Mouse (Mus musculus) thymus, postnatal 0 days (tissue): ENCODE measurements at regions not wholly inside any gene's neighbourhood (a gene's known extent, or its start where the extent isn't known, plus 50 kb on each side); places are given as distances from the start of the nearest gene placed in this dataset.

Source experiments
- DNase-seq: peaks from one replicate; pipeline ENCODE4 v3.0.0-alpha.2; 2015; ENCODE audit warnings: low spot score

GRCm38 (mm10) chr8:34495974-34496373, 384.4 kb upstream of the Gm10131 start:
- DNase-seq = no peak

GRCm38 (mm10) chr8:34488746-34489400, 377.3 kb upstream of the Gm10131 start:
- DNase-seq = no peak

GRCm38 (mm10) chr8:34486433-34487096, 375.0 kb upstream of the Gm10131 start:
- peak; percentile 13 for DNase-seq

DNA sequence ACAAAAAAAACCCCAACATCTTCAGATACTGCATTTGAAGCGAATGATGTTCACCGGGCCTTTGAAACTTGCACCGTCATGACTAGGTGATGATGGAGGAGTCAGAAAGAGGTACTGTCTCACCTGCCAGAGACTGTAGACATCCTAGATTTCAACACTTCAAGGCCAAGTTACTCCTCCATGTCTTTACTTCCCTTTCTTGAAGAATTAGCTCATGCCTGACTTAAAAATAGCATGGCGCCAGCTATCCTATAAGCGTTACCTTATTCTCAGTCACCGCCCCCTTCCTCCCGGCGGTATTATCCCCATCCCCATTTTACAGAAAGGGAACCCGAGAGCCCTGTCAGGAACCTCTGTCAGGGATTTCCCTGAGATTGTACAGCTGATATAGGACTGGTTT, 374.4 kb upstream of the Gm10131 start:
- DNase-seq = no peak

DNA sequence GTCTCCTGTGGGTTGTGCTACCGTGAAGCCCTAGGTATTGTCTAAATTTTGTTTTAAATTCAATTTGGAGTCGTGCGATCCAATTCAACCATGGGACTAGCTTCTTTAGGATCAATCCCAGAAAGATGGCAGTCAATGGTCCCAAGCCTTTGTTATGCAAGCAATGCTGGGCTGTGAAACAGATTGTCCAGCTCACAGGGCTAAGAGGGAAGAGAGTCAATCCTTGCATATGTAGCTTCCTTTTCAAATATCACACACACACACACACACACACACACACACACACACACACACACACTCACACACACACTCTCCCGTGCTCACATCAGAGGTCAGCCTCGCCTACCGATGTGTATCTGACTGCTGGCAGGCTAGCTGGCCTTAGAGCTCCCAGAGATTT, 373.8 kb upstream of the Gm10131 start:
- DNase-seq = no peak

- peak; percentile 87 for DNase-seq
Observed at GRCm38 (mm10) chr8:34484551-34485335, 373.2 kb upstream of the Gm10131 start.

GRCm38 (mm10) chr8:34483212-34483611, 371.7 kb upstream of the Gm10131 start:
- no peak for DNase-seq

DNA sequence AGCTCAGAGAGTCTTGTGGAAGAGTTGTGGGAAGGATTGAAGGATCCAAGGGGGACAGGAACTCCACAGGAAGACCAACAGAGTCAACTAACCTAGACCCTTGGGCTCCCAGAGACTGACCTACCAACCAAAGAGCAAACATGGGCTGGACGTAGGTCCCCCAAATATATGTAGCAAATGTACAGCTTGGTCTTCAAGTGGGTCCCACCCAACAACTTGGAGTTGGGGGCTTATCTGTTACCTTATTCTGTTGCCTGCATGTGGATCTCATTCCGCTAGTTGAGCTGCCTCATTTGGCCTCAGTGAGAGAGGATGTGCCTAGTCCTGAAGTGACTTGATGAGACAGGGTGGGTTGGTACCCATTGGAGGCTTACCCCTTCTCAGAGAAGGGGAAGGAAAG, 371.1 kb upstream of the Gm10131 start:
- DNase-seq = no peak

DNA sequence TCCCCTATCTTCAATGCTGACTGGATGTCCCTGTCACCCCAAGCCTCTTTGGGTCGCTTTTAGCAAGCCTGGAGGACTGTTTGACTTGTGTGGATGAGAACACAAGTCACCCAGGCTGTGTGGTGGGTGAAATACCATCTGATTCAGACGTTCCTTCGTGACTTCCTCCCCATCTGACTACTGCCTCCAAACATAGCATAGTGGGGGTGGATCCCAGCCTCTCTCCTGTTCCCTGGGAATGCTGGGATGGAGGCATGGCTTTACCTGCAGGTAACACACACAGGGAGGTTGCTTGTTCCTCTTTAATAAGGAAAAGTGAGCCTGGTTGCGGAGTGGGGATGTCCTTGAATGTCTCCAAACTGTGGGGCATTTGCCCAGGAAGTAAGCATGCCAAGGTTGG, 369.0 kb upstream of the Gm10131 start:
- no peak for DNase-seq

DNA sequence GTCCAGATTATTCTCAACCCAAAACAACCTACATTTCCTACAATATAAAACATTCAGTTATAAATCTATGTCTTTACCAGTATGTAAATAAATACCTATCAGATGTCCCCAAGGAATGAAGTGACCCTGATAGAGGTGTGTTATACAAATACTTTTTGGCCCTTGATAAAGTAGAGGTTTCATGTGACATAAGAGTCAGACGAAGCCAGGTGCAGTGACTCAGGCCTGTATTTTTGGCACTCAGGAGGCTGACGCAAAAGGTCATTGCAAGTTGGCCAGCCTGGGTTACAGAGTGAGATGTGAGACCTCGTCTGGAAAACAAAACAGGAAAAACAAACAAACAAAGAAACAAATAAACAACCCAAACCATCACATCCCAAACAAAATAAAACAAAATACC, 367.4 kb upstream of the Gm10131 start:
- no peak for DNase-seq

DNA sequence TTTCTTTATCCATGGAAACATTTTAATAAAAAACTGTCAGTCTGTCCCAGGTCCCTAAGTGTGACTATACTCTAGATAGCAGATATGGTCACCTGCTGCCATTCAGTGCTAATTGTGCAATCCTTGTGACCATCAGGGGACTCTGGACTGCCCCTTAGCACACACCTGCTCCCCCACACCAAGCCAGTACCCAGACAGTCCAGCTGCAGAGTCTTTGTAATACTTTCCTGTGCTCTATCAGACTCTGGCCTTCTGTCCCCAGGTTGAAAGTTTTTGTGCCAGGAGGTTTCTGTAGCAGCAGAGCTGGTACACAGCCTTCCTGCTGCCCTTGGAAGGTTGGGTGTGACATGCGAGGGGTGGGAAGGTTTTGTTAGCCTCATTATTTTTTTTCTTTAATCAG, 366.9 kb upstream of the Gm10131 start:
- DNase-seq = no peak

GRCm38 (mm10) chr8:34476146-34476820, 364.7 kb upstream of the Gm10131 start:
- DNase-seq = no peak

DNA sequence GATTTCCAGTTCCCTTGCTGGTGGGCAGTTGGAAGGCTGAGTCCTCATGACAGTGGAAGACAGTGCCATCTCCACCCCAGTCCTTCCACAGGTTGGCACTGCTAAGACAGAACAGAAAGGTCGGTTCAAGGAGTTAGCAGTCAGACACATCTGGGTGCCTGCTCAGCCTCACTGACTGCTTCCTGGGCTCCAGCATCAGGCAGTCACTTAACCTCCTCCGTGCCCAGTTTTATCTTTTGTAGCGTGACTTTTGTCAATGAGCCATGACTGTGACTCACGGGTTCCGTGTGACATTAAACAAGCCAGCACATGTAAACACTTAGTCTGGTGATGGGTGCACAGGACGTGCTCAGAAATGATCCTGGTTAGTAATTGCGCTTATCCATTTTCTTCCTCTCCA, 363.1 kb upstream of the Gm10131 start:
- no peak for DNase-seq

DNA sequence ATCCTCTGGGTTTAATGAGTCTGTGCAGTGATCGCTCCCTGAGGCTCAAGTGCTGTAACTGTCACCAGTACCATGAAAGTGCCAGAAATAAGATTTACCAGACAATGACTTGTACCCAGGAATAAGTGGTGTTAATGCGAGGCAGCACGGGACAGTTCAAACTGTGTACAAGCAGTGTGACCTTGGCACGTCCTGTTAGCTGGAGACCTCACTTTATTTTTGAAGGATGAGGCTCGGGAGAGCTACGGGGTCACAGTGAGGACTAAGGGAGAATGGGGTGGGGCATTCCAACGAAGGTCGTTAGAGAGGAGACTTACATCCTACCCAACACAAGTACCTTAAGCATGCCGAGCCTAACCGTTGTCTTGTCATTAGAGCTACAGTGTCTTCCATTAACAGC, 362.2 kb upstream of the Gm10131 start:
- no peak for DNase-seq

GRCm38 (mm10) chr8:34473301-34473700, 361.8 kb upstream of the Gm10131 start:
- DNase-seq = no peak

DNA sequence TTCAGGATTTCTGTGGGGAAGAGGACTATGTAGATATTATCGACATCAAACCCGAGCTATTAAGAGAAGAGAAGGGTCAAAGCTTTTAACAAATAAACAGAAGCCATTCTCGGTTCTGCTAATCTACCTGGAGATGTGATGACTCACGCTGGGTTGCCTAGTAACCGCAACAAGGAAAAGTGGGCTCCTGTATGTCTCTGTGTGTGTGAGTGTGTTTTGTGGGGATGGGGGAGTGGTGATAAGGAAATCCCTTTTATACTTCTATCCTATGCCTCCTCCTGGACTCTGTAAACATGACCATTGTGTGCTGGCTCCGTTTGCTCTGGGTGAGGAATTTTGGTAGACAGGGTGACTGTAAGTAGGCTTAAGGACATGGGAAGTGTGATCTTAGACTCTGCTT, 361.3 kb upstream of the Gm10131 start:
- DNase-seq = no peak

DNA sequence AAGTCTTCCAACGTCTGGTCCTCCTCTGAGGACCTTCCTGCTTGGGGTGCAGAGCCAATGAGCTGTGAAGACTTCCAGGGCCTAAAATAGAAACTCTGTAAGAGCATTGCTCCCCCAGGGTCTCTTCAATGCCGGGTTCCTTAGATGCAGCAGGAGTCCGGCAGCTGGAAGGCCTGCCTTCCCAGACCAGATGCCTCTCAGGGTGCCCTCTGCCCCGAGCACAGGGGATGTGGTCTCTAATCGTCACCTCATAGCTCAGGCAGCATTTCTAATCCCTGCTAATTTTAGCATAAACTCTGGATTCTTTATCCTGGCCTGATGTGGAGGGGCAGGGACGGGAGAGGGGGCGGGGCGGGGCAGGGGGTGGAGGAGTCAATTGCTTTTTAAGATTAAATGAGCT, 360.9 kb upstream of the Gm10131 start:
- DNase-seq = no peak

- no peak for DNase-seq
Observed at GRCm38 (mm10) chr8:34469091-34469490, 357.6 kb upstream of the Gm10131 start.

GRCm38 (mm10) chr8:34466786-34467364, 355.3 kb upstream of the Gm10131 start:
- DNase-seq = no peak

DNA sequence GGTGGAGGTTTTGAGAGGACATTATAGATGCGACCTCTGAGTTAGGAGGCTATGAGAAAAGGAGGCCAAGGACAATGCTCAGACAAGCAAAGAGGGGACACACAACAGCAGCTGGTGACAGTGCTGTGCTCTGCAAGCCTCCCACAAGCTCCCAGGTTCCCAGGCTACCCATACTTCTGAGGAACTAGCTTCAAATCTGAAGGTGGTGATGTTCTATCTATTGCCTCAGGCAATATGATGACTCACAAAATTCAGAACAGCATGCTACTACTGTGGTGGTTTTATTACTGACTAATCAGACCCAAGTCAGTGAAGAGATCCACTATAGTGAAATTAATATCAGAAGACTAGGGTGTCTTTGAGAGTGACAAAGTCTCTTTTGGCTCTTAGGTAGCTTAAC, 353.9 kb upstream of the Gm10131 start:
- DNase-seq = no peak

- DNase-seq = no peak
Observed at GRCm38 (mm10) chr8:34462262-34462661, 350.7 kb upstream of the Gm10131 start.

DNA sequence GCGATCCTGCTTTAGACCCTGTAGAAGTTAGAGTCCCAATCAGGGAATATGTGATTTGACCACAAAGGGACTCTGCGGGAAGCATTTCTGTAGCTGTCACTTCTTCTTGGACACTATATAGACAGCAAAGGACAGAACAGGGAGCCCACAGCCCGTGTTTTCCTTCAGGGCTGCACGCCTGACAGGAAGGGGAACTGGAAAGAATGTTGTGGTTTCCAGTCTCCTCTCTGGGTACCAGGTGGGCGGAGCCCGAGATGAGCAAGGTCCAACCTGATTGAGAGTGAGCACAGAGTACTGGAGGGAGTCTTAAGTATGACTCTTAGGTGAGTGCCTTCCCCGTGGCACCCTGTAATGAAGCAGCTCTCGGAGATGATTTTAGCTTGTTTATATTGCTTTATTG, 346.8 kb upstream of the Gm10131 start:
- DNase-seq = no peak
